Mouse (Mus musculus): ENCODE data around the gene Vmo1.

DNA sequence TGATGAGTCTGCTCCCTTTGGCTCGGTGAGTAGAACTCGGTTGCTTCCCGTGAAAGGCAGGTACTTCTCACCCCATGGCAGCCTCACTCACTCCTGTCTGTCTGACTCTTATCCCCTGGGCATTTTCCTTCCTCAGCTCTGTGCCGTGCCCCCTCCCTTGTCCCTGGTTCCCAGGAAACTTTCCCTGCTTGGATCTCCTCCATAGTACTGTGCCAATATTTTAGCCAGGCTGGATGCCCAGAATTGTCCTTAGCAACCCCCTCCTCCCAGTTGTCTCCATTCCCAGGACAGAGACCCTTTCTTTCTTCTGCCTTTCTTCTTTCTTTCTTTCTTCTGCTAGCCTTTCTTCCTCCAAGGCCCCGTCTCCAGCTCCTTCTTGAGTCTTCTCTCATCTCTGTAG lies 27.0 kb upstream of the Vmo1 start:
- TF ChIP-seq CTCF (IDR thresholded peaks at IDR 0.05; ENCODE audit: control insufficient read depth, insufficient read depth, insufficient replicate concordance, low read depth, low read length) (no peak), POLR2A (IDR thresholded peaks at IDR 0.05; ENCODE audit: control insufficient read depth, low read depth, low read length) (no peak)

Data from testis, adult 2 months (tissue).